17 mouse cellular contexts compared by ENCODE assay signal in genomic region chr3:99515751-99516150, GRCm38 (mm10).
DNase-seq lines count a peak whose midpoint lies in the region; ATAC-seq and TF ChIP-seq lines count a peak whose summit lies in the region.
"Had no signal": no experiment of that assay in that cellular context is flagged by ENCODE, and none has a peak within 500 bp of the region (broad histone marks: within the 10 kb centered on the region; RNA-seq: fewer than 3 reads in every experiment).

No protein-coding gene starts in this region.

- ATAC-seq in forebrain, embryonic 14.5 days = no peak
- ATAC-seq in megakaryocyte progenitor cell, adult 5-6 weeks (replicated peaks; ENCODE audit: poor library complexity) = no peak
- ATAC-seq in liver, embryonic 11.5 days (replicated peaks; ENCODE audit: low FRiP score) = no peak
- ATAC-seq: liver, embryonic 12.5 days had no signal

- no peak for TF ChIP-seq CTCF in layer of hippocampus, adult 2 months (conservative IDR thresholded peaks at IDR 0.05)

- no peaks in the 10 kb centered on the region for H3K27me3 ChIP-seq in forebrain, embryonic 14.5 days (replicated peaks; ENCODE audit: control insufficient read depth, insufficient read depth, low read length)
- H3K27me3 ChIP-seq in forebrain, embryonic 10.5 days (ENCODE audit: poor library complexity, severe bottlenecking) = no peaks in the 10 kb centered on the region
- no peaks in the 10 kb centered on the region for H3K27me3 ChIP-seq in liver, embryonic 11.5 days (replicated peaks; ENCODE audit: control insufficient read depth, insufficient read depth, low read length)
- H3K27me3 ChIP-seq: liver, embryonic 12.5 days; midbrain, embryonic 12.5 days had no signal

- no peak overlapping the region for H3K27ac ChIP-seq in forebrain, embryonic 14.5 days (ENCODE audit: low read depth, low read length)
- no peak overlapping the region for H3K27ac ChIP-seq in forebrain, embryonic 10.5 days
- H3K27ac ChIP-seq in layer of hippocampus, adult 2 months = no peak overlapping the region
- H3K27ac ChIP-seq in liver, embryonic 11.5 days (ENCODE audit: low read depth, low read length) = no peak overlapping the region
- H3K27ac ChIP-seq: heart, adult 2 months; liver, embryonic 12.5 days; midbrain, embryonic 12.5 days had no signal

- no peak overlapping the region for H3K4me3 ChIP-seq in forebrain, embryonic 14.5 days (ENCODE audit: low read depth, low read length)
- no peak overlapping the region for H3K4me3 ChIP-seq in forebrain, embryonic 10.5 days
- H3K4me3 ChIP-seq in layer of hippocampus, adult 2 months = no peak overlapping the region
- H3K4me3 ChIP-seq in liver, embryonic 11.5 days (ENCODE audit: low read depth, low read length) = no peak overlapping the region
- H3K4me3 ChIP-seq: heart, adult 2 months; liver, embryonic 12.5 days; midbrain, embryonic 12.5 days had no signal

- no peaks in the 10 kb centered on the region for H3K9me3 ChIP-seq in forebrain, embryonic 14.5 days (replicated peaks; ENCODE audit: control insufficient read depth, low read length)
- H3K9me3 ChIP-seq in forebrain, embryonic 10.5 days = no peaks in the 10 kb centered on the region
- no peaks in the 10 kb centered on the region for H3K9me3 ChIP-seq in liver, embryonic 11.5 days (ENCODE audit: control insufficient read depth, low read length)
- H3K9me3 ChIP-seq: midbrain, embryonic 12.5 days had no signal

- no peak overlapping the region for H3K9ac ChIP-seq in forebrain, embryonic 14.5 days (ENCODE audit: low read length)
- no peak overlapping the region for H3K9ac ChIP-seq in liver, embryonic 11.5 days (ENCODE audit: low read depth, low read length)
- H3K9ac ChIP-seq: liver, embryonic 12.5 days; midbrain, embryonic 12.5 days had no signal

- no peaks in the 10 kb centered on the region for H3K4me1 ChIP-seq in forebrain, embryonic 14.5 days (ENCODE audit: control insufficient read depth, insufficient read depth, low read length)
- no peaks in the 10 kb centered on the region; the same call in 1 of the 2 replicates for H3K4me1 ChIP-seq in forebrain, embryonic 10.5 days
- no peaks in the 10 kb centered on the region for H3K4me1 ChIP-seq in liver, embryonic 11.5 days (replicated peaks; ENCODE audit: control insufficient read depth, insufficient read depth, low read length)
- H3K4me1 ChIP-seq: liver, embryonic 12.5 days; midbrain, embryonic 12.5 days had no signal

- DNase-seq in forebrain, embryonic 14.5 days (ENCODE audit: low spot score) = peak; percentile 63
- no peak for DNase-seq in forebrain, embryonic 10.5 days (ENCODE audit: extremely low spot score, low spot score)
- DNase-seq in layer of hippocampus, adult 2 months (ENCODE audit: low spot score in 2 of 2) = peak; percentile 13 to 19
- peak; percentile 28 to 31 for DNase-seq in left cerebral cortex, postnatal 10 days (ENCODE audit: extremely low spot score in 1 of 2, low spot score in 2 of 2)
- DNase-seq in right cerebral cortex, postnatal 4 days = peak; percentile 52
- no peak for DNase-seq in spleen, postnatal 36 days (ENCODE audit: low spot score in 2 of 2)
- no peak for DNase-seq in liver, embryonic 11.5 days (ENCODE audit: low spot score)
- DNase-seq: adrenal gland, adult 8-10 months; heart, adult 2 months; heart, postnatal 14 days; kidney, postnatal 10 days; lung, postnatal 10 days; spleen, adult 18-20 months; thymus, adult 18-20 months had no signal

- no peaks in the 10 kb centered on the region for H3K36me3 ChIP-seq in forebrain, embryonic 14.5 days (ENCODE audit: control insufficient read depth, insufficient read depth, low read length)
- H3K36me3 ChIP-seq in forebrain, embryonic 10.5 days (replicated peaks) = no peaks in the 10 kb centered on the region
- no peaks in the 10 kb centered on the region for H3K36me3 ChIP-seq in liver, embryonic 11.5 days (ENCODE audit: control insufficient read depth, insufficient read depth, low read length)
- H3K36me3 ChIP-seq: liver, embryonic 12.5 days; midbrain, embryonic 12.5 days had no signal

- intact Hi-C loops in left cerebral cortex, postnatal 10 days (cut with DNase I) = no loop called here

- H3K4me2 ChIP-seq in forebrain, embryonic 14.5 days (ENCODE audit: low read length) = no peak overlapping the region
- H3K4me2 ChIP-seq in liver, embryonic 11.5 days = no peak overlapping the region
- H3K4me2 ChIP-seq: liver, embryonic 12.5 days; midbrain, embryonic 12.5 days had no signal

- WGBS in forebrain, embryonic 14.5 days = 81% methylated on average over 8 of the region's 8 CpGs
- WGBS in forebrain, embryonic 10.5 days = 96% methylated on average over 8 of the region's 8 CpGs
- WGBS in liver, embryonic 11.5 days = 93% methylated on average over 8 of the region's 8 CpGs

Comparison
In these comparisons a context has a peak if more than half of its experiments do, and no peak if none do; other contexts are left out.
1. DNase-seq: peak in forebrain, embryonic 14.5 days (single experiment), layer of hippocampus, adult 2 months (2 of 2), left cerebral cortex, postnatal 10 days (2 of 2) and right cerebral cortex, postnatal 4 days (single experiment); none in forebrain, embryonic 10.5 days (single experiment), spleen, postnatal 36 days (0 of 2) and liver, embryonic 11.5 days (single experiment).